Mouse (Mus musculus): ENCODE data around the gene Frmd6. TPM values are rescaled to one million over a fixed set of nuclear protein-coding genes. Genes with fewer than 3 reads are reported as not detected.

Gene Frmd6
- polyA plus RNA-seq, 1 experiment = 11.7 TPM

DNA sequence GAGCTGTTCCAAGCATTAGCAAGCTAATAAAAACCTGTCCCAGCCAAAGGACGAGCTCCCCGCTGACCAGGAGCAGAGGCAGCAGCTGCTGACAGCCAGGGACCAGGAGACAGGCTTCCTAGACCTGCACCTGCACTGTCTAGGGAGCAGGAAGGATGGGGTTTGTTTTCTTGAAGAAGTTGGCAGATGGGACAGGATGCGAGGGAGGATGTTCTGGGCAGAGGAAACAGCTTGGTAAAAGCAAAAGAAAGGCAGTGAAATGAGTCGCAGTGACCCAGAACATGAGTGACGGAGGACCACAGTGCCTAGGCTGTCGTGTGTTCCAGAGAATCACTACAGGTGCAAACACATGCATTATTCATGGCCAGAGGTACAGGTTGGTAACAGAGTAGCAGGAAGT lies 27.7 kb downstream of the Frmd6 start:
- no peak overlapping the region for H3ac ChIP-seq (ENCODE audit: control insufficient read depth, insufficient read length)
- TF ChIP-seq SRF (IDR thresholded peaks at IDR 0.05; ENCODE audit: control insufficient read depth, insufficient read length, low read depth) (no peak), TCF3 (IDR thresholded peaks at IDR 0.05; ENCODE audit: insufficient read length, low read depth) (no peak), POLR2A (IDR thresholded peaks at IDR 0.05; ENCODE audit: insufficient read length, low read depth) (no peak), MYOD1 (IDR thresholded peaks at IDR 0.05; ENCODE audit: control insufficient read depth in 1 of 3, insufficient read length in 2 of 3, low read depth in 2 of 3) (no peak), MAX (IDR thresholded peaks at IDR 0.05; ENCODE audit: low read depth) (no peak), MYOG (IDR thresholded peaks at IDR 0.05; ENCODE audit: control insufficient read depth in 1 of 3, insufficient read depth in 1 of 3, insufficient read length in 2 of 3, low read depth in 2 of 3) (no peak), POLR2AphosphoS2 (IDR thresholded peaks at IDR 0.05; ENCODE audit: insufficient read length, low read depth) (no peak), REST (IDR thresholded peaks at IDR 0.05; ENCODE audit: insufficient read depth, insufficient read length) (no peak), USF1 (IDR thresholded peaks at IDR 0.05; ENCODE audit: low read depth) (no peak), CEBPB (IDR thresholded peaks at IDR 0.05; ENCODE audit: insufficient read depth, poor library complexity, severe bottlenecking) (no peak), TCF12 (IDR thresholded peaks at IDR 0.05; ENCODE audit: insufficient read depth, poor library complexity, severe bottlenecking) (no peak), E2F4 (IDR thresholded peaks at IDR 0.05; ENCODE audit: insufficient read depth) (no peak)
- no peak overlapping the region for H3K4me2 ChIP-seq (ENCODE audit: low read depth)
- H3K36me3 ChIP-seq (ENCODE audit: control insufficient read depth, insufficient read depth) = no peaks in the 10 kb centered on the region
- no peak overlapping the region for H3K4me3 ChIP-seq
- no peaks in the 10 kb centered on the region for H3K27me3 ChIP-seq (ENCODE audit: control insufficient read depth, insufficient read depth, insufficient read length)
- peaks cover 99% of the 10 kb centered on the region for H3K79me2 ChIP-seq (ENCODE audit: control insufficient read depth, insufficient read depth)

DNA sequence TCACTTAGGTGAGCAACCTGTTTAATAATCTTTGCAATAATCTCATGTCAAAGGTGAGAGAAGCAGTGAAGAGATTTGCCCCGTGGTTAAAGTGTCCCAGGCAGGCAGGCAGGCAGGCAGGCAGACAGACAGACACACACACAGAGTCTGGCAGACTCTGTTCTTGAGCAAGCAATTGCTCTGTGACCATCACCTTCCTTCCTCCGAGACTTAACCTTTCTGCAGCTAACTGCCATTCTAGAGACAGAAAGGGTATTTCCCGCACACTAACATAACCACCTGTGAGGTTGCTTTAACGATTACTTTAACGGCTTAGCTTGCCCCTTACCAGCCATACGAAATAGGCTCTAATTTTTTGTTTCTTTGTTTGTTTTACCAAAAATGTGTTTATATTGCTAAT lies 30.4 kb downstream of the Frmd6 start:
- Histone ChIP-seq H3K4me2 (ENCODE audit: low read depth) (no peak overlapping the region), H3K79me2 (ENCODE audit: control insufficient read depth, insufficient read depth) (peaks cover 99% of the 10 kb centered on the region), H3K27me3 (ENCODE audit: control insufficient read depth, insufficient read depth, insufficient read length) (no peaks in the 10 kb centered on the region), H3K36me3 (ENCODE audit: control insufficient read depth, insufficient read depth) (no peaks in the 10 kb centered on the region), H3ac (ENCODE audit: control insufficient read depth, insufficient read length) (no peak overlapping the region), H3K4me3 (no peak overlapping the region)
- TF ChIP-seq E2F4 (IDR thresholded peaks at IDR 0.05; ENCODE audit: insufficient read depth) (no peak), MAX (IDR thresholded peaks at IDR 0.05; ENCODE audit: low read depth) (no peak)

DNA sequence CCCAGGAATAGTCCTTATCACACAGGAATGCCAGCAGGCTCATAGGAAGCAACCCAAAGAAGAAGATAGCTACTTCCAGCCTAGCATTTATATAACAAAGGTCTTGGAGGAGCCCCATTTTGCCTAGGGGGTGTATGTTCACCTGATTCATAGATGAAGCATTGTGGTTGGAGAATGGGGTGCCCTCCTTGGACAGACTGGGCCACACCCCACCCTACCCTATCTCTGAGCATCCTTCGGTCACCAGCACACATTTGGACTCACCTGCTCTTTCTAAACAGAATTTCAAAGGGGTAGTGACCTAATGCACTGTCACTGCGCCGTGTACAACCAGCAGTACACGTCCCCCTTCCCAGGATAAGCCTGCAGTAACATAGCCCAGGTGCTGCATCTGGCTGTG lies 31.5 kb downstream of the Frmd6 start:
- H3K27me3 ChIP-seq (ENCODE audit: control insufficient read depth, insufficient read depth, insufficient read length) = no peaks in the 10 kb centered on the region
- peaks cover 99% of the 10 kb centered on the region for H3K79me2 ChIP-seq (ENCODE audit: control insufficient read depth, insufficient read depth)
- TF ChIP-seq MAX (IDR thresholded peaks at IDR 0.05; ENCODE audit: low read depth) (no peak), REST (IDR thresholded peaks at IDR 0.05; ENCODE audit: insufficient read depth, insufficient read length) (no peak), MYOD1 (IDR thresholded peaks at IDR 0.05; ENCODE audit: control insufficient read depth in 1 of 3, insufficient read length in 2 of 3, low read depth in 2 of 3) (no peak), TCF12 (IDR thresholded peaks at IDR 0.05; ENCODE audit: insufficient read depth, poor library complexity, severe bottlenecking) (no peak), SRF (IDR thresholded peaks at IDR 0.05; ENCODE audit: control insufficient read depth, insufficient read length, low read depth) (no peak), POLR2AphosphoS2 (IDR thresholded peaks at IDR 0.05; ENCODE audit: insufficient read length, low read depth) (no peak), POLR2A (IDR thresholded peaks at IDR 0.05; ENCODE audit: insufficient read length, low read depth) (no peak), MYOG (IDR thresholded peaks at IDR 0.05; ENCODE audit: control insufficient read depth in 1 of 3, insufficient read depth in 1 of 3, insufficient read length in 2 of 3, low read depth in 2 of 3) (no peak), E2F4 (IDR thresholded peaks at IDR 0.05; ENCODE audit: insufficient read depth) (no peak), TCF3 (IDR thresholded peaks at IDR 0.05; ENCODE audit: insufficient read length, low read depth) (no peak), CEBPB (IDR thresholded peaks at IDR 0.05; ENCODE audit: insufficient read depth, poor library complexity, severe bottlenecking) (no peak)
- H3ac ChIP-seq (ENCODE audit: control insufficient read depth, insufficient read length) = no peak overlapping the region
- no peaks in the 10 kb centered on the region for H3K36me3 ChIP-seq (ENCODE audit: control insufficient read depth, insufficient read depth)
- no peak overlapping the region for H3K4me2 ChIP-seq (ENCODE audit: low read depth)
- H3K4me3 ChIP-seq = no peak overlapping the region

DNA sequence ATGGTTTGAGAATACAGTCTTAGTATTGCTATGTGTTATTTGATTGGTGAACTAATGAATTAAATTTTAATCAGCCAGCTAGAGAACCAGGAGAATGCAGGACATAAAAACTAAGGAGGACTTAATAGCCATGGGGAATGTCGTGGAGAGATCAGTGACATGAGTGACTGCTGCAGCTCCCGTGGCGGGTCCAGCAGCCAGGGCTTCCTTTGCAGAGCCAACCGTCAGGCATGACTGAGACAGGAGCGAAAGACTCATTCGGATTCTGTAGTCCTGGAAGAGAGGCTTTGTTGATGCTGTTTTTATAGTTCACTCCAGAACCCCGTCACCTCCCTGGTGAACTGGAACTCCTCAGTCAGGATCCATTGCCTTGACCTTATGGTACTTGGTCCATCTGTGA lies 38.0 kb downstream of the Frmd6 start:
- peaks cover 20% of the 10 kb centered on the region for H3K36me3 ChIP-seq (ENCODE audit: control insufficient read depth, insufficient read depth)
- H3ac ChIP-seq (ENCODE audit: control insufficient read depth, insufficient read length) = no peak overlapping the region
- no peak for TF ChIP-seq POLR2AphosphoS2 (IDR thresholded peaks at IDR 0.05; ENCODE audit: insufficient read length, low read depth)
- TF ChIP-seq MAX (IDR thresholded peaks at IDR 0.05; ENCODE audit: low read depth) = no peak
- TF ChIP-seq TCF12 (IDR thresholded peaks at IDR 0.05; ENCODE audit: insufficient read depth, poor library complexity, severe bottlenecking) = no peak
- H3K4me3 ChIP-seq = no peak overlapping the region
- H3K4me2 ChIP-seq (ENCODE audit: low read depth) = no peak overlapping the region
- no peaks in the 10 kb centered on the region for H3K27me3 ChIP-seq (ENCODE audit: control insufficient read depth, insufficient read depth, insufficient read length)
- H3K79me2 ChIP-seq (ENCODE audit: control insufficient read depth, insufficient read depth) = peaks cover 75% of the 10 kb centered on the region

DNA sequence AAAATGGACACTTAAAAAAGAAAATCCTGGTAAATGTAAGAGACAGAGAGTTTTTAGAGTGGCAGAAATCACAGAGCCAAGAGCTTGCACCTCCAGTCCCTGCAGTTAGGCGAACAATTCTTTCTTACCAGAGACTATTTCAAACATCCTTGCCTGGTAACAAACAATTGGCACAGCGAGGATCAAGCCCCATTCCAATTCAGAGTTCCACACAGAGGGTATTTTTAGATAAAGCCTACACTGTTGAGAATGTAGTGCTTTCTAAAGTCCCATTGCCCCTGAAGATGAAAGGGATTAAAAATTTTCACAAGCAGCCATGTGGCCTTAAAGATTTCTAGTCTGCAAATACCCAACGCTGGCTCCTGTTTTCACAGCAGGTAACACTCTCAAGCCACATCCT lies 42.5 kb downstream of the Frmd6 start:
- H3ac ChIP-seq (ENCODE audit: control insufficient read depth, insufficient read length) = no peak overlapping the region
- peaks cover 20% of the 10 kb centered on the region for H3K36me3 ChIP-seq (ENCODE audit: control insufficient read depth, insufficient read depth)
- H3K4me2 ChIP-seq (ENCODE audit: low read depth) = no peak overlapping the region
- H3K4me3 ChIP-seq = no peak overlapping the region
- TF ChIP-seq MAX (IDR thresholded peaks at IDR 0.05; ENCODE audit: low read depth) (no peak), REST (IDR thresholded peaks at IDR 0.05; ENCODE audit: insufficient read depth, insufficient read length) (no peak), E2F4 (IDR thresholded peaks at IDR 0.05; ENCODE audit: insufficient read depth) (no peak), TCF3 (IDR thresholded peaks at IDR 0.05; ENCODE audit: insufficient read length, low read depth) (no peak), USF1 (IDR thresholded peaks at IDR 0.05; ENCODE audit: low read depth) (no peak), MYOD1 (IDR thresholded peaks at IDR 0.05; ENCODE audit: control insufficient read depth in 1 of 3, insufficient read length in 2 of 3, low read depth in 2 of 3) (no peak), POLR2A (IDR thresholded peaks at IDR 0.05; ENCODE audit: insufficient read length, low read depth) (no peak), SRF (IDR thresholded peaks at IDR 0.05; ENCODE audit: control insufficient read depth, insufficient read length, low read depth) (no peak), CEBPB (IDR thresholded peaks at IDR 0.05; ENCODE audit: insufficient read depth, poor library complexity, severe bottlenecking) (no peak), MYOG (IDR thresholded peaks at IDR 0.05; ENCODE audit: control insufficient read depth in 1 of 3, insufficient read depth in 1 of 3, insufficient read length in 2 of 3, low read depth in 2 of 3) (no peak), TCF12 (IDR thresholded peaks at IDR 0.05; ENCODE audit: insufficient read depth, poor library complexity, severe bottlenecking) (no peak), POLR2AphosphoS2 (IDR thresholded peaks at IDR 0.05; ENCODE audit: insufficient read length, low read depth) (no peak)
- no peaks in the 10 kb centered on the region for H3K27me3 ChIP-seq (ENCODE audit: control insufficient read depth, insufficient read depth, insufficient read length)
- H3K79me2 ChIP-seq (ENCODE audit: control insufficient read depth, insufficient read depth) = peaks cover 45% of the 10 kb centered on the region
